Mouse (Mus musculus) C2C12 (cell line): Measurements from ENCODE around the gene Msmb.

Experiments used
- CTCF ChIP-seq: IDR thresholded peaks from one replicate; pipeline ENCODE4 v1.5.1; 2011; ENCODE audit not compliant: control insufficient read depth, insufficient read depth, insufficient read length
- MYOG ChIP-seq: IDR thresholded peaks from one replicate; pipeline ENCODE4 v1.6.1; 2011; ENCODE audit not compliant: control insufficient read depth, insufficient read length; ENCODE audit errors: extremely low read depth

DNA sequence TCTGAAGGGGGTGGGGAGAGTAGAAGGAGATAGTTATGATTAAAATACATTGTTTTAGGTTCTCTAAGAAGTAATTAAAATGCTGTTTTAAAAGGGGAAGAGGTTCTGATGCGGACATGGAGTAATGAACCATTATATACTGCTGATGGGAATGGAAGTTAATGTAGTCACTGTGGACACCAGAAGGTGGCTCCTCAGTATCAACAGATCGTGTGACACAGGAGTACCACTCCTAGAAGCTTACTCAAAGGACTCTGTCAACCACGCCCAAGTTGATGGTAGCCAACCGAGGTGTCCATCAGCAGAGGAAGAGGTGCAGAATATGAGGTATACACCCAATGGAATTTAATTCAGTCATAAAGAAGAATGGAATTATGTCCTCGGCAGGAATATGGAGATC lies 13.4 kb upstream of the Msmb start:
- TF ChIP-seq CTCF (no peak), MYOG (no peak)
